Mouse (Mus musculus) hindbrain, embryonic 14.5 days (tissue): ENCODE measurements around the gene Ift52. TPM values are rescaled to one million over a fixed set of nuclear protein-coding genes. Genes with fewer than 3 reads are reported as not detected.

Experiments used
- ATAC-seq: fragments of 200-750 bp; cut with Nextera tagmentation; 2 replicates; pipeline ENCODE4 v1.8.0; 2017; ENCODE audit warnings: moderate number of reproducible peaks, mild to moderate bottlenecking, moderate TSS enrichment, moderate library complexity; ENCODE audit not compliant: low FRiP score
- DNase-seq: peaks from one replicate; pipeline ENCODE4 v3.0.0-alpha.2; 2015; ENCODE audit warnings: low spot score
- H3K27ac ChIP-seq: fragments of 300-500 bp; sonication (generic); 2 replicates; pipeline ENCODE4 v1.5.1; 2014; ENCODE audit warnings: mild to moderate bottlenecking, moderate library complexity
- H3K27me3 ChIP-seq: fragments of 300-500 bp; sonication (generic); 2 replicates; pipeline ENCODE4 v1.6.1; 2014; ENCODE audit warnings: mild to moderate bottlenecking, low read length, mixed read lengths; ENCODE audit not compliant: control insufficient read depth, insufficient read depth
- H3K36me3 ChIP-seq: fragments of 300-500 bp; sonication (generic); replicated peaks from 2 replicates; pipeline ENCODE4 v1.6.1; 2014; ENCODE audit not compliant: control insufficient read depth, insufficient read depth
- H3K4me1 ChIP-seq: fragments of 300-500 bp; sonication (generic); replicated peaks from 2 replicates; pipeline ENCODE4 v1.6.1; 2014; ENCODE audit warnings: antibody characterized with exemption, low read length, mixed read lengths; ENCODE audit not compliant: control insufficient read depth, insufficient read depth
- H3K4me2 ChIP-seq: fragments of 300-500 bp; sonication (generic); replicated peaks from 2 replicates; pipeline ENCODE4 v1.6.1; 2014; ENCODE audit warnings: mild to moderate bottlenecking, moderate library complexity
- H3K4me3 ChIP-seq: fragments of 300-500 bp; sonication (generic); replicated peaks from 2 replicates; pipeline ENCODE4 v1.5.1; 2014; ENCODE audit warnings: mild to moderate bottlenecking, low read length
- H3K9ac ChIP-seq: fragments of 300-500 bp; sonication (generic); 2 replicates; pipeline ENCODE4 v1.6.1; 2014
- H3K9me3 ChIP-seq: fragments of 300-500 bp; sonication (generic); 2 replicates; pipeline ENCODE4 v1.6.1; 2016; ENCODE audit warnings: low read length; ENCODE audit not compliant: control insufficient read depth
- WGBS: fragments of 180-500 bp; shearing (Covaris S2); extraction: QIAGEN DNeasy Blood & Tissue Kit; methylation state at CpG from one replicate; pipeline ENCODE4 v1.1.7; 2014; 5-methylcytosine and 5-hydroxymethylcytosine counted together
- polyA plus RNA-seq: library from polyadenylated mRNA; unstranded; fragments of >200 nt; fragmentation: Nextera tagmentation; extraction: Ambion mirVana; gene quantifications from 2 replicates; pipeline ENCODE4 v1.2.1, GENCODE M21; 2014

Gene Ift52
- polyA plus RNA-seq, 1 experiment from 2014 or later = 38.2 TPM

DNA sequence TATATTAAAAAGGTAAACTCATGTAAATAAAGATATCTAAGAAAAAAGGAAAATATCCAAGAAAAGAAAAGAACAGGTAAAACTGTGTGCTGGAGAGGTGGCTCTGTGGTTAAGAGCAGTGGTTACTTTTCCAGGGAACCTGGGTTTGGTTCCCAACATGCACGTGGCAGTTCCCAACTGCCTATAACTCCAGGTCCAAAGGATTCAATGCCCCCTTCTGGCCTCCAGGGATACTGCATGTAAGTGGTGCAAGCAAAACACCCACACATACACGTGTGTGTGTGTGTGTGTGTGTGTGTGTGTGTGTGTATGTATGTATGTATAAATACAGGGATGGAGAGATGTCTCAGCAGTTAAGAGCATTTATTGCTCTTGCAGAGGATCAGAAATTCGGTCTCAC, 17.4 kb upstream of the Ift52 start:
- Histone ChIP-seq H3K9me3 (no peaks in the 10 kb centered on the region), H3K36me3 (no peaks in the 10 kb centered on the region), H3K9ac (no peak overlapping the region), H3K4me1 (no peaks in the 10 kb centered on the region), H3K4me3 (no peak overlapping the region), H3K27me3 (no peaks in the 10 kb centered on the region), H3K27ac (no peak overlapping the region), H3K4me2 (no peak overlapping the region)
- no peak for ATAC-seq
- no peak for DNase-seq
- WGBS = 29% methylated on average over 3 of the region's 3 CpGs

DNA sequence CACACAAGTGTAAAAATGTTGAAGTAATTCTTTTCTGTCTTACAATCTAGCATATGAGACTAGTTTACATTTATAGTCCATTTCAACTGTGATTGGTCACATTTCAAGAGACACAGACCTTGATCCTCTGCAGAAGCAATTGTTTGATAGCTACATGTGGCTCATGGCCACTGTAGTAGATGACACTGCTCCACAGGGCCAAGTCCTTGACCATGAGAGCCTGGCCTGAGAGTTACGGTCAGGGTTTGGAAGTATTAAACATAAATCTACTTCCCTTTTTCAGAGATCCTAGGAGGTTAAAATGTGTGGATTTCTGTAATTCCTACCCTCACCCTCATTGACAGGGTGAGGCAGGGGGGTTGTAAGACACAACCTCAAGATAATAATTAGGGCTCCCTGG, 16.1 kb upstream of the Ift52 start:
- H3K4me3 ChIP-seq = no peak overlapping the region
- DNase-seq = no peak

DNA sequence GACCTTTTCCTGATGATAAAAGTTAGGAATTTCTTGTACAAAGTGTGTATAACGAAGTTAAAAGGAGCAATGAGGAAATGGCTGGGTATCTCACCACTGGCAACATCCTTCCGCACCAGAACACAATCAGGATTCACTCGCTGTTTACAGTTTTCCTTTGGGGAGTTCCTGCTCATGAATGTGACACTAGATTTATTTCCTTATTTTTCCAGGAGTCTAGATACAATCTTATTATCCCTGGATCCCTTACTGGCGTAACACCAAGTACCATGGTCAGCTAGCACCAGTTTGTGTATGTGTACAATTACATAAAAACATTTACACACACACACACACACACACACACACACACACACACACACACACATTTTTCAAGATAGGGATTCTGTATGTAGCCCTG, 9.9 kb upstream of the Ift52 start:
- 82% methylated on average over 4 of the region's 4 CpGs for WGBS
- Histone ChIP-seq H3K4me3 (no peak overlapping the region), H3K36me3 (no peaks in the 10 kb centered on the region), H3K9me3 (no peaks in the 10 kb centered on the region), H3K9ac (no peak overlapping the region), H3K4me2 (no peak overlapping the region), H3K4me1 (no peaks in the 10 kb centered on the region), H3K27ac (no peak overlapping the region), H3K27me3 (no peaks in the 10 kb centered on the region)
- ATAC-seq (no peak), DNase-seq (no peak)

More for the DNA sequence above, 16.1 kb upstream of the Ift52 start:
- no peak overlapping the region for H3K4me2 ChIP-seq
- 100% methylated on average over 1 of the region's 1 CpGs for WGBS
- ATAC-seq = no peak
- H3K27ac ChIP-seq = no peak overlapping the region
- no peaks in the 10 kb centered on the region for H3K36me3 ChIP-seq
- no peaks in the 10 kb centered on the region for H3K9me3 ChIP-seq
- no peaks in the 10 kb centered on the region for H3K27me3 ChIP-seq
- H3K4me1 ChIP-seq = no peaks in the 10 kb centered on the region
- no peak overlapping the region for H3K9ac ChIP-seq

DNA sequence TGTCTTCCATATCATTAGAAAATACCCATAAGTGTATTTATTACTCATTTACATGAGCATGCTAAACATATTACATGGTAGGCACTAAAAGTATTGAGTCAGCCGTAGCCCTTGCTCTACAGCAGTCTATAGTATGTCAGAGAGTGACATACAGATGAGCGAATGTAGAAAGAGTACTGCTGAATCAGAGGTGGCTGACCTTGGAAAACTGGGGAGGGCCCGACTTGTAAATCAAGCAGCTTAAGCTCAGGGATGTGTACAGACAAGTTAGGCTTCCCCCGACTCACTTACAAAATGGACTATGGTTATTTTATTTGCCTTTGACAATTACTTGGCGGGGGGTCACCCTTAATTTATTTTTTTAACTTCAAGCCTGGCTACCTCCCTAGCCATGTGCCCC, 14.1 kb downstream of the Ift52 start:
- DNase-seq (no peak), ATAC-seq (no peak)
- Histone ChIP-seq H3K4me2 (no peak overlapping the region), H3K4me3 (no peak overlapping the region), H3K9ac (no peak overlapping the region), H3K36me3 (peaks cover 99% of the 10 kb centered on the region), H3K9me3 (no peaks in the 10 kb centered on the region), H3K27me3 (no peaks in the 10 kb centered on the region), H3K27ac (no peak overlapping the region), H3K4me1 (no peaks in the 10 kb centered on the region)
- WGBS = 90% methylated on average over 5 of the region's 5 CpGs

DNA sequence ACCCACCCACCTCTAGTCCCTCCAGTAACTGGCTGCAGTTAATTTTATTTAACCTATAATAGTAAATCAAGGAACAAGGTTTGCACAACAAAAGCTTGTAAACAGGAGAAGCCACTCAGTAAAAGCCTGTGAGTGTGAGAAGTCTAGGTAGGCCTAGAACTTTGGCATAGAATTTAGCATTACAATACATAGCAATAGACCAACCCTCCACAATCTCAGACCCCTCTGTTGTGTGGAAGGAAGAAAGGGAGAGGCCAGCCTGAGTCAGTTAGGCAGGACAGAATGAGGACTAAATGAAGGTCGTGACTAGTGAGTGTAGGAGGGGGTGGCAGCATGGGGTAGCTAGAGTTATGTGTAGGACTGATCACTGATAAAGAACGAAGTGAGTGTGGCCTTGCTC, 14.6 kb downstream of the Ift52 start:
- Histone ChIP-seq H3K4me3 (no peak overlapping the region), H3K4me1 (no peaks in the 10 kb centered on the region), H3K4me2 (no peak overlapping the region), H3K9me3 (no peaks in the 10 kb centered on the region), H3K27me3 (no peaks in the 10 kb centered on the region), H3K36me3 (peaks cover 99% of the 10 kb centered on the region), H3K27ac (no peak overlapping the region), H3K9ac (no peak overlapping the region)
- ATAC-seq (no peak), DNase-seq (no peak)
- 83% methylated on average over 2 of the region's 2 CpGs for WGBS

DNA sequence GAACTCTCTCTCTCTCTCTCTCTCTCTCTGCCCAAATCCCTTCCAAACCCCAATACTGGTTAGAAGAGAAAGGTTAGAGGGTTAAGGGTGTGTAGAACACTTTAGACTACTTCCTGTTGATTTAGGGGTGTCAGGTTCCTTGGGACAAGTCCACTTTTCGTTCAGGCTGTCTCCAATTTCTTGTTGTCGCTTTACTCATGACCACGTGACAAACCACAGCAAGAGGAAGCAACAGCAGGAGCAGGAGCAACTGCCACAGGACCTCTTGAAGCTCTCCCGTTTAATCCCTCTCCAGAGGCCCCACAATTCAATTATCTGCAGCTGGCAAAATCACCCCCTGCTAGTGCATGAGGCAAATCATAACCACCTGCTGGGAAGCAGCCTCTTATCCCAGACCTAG, 15.5 kb downstream of the Ift52 start:
- Histone ChIP-seq H3K4me3 (no peak overlapping the region), H3K9me3 (no peaks in the 10 kb centered on the region), H3K36me3 (peaks cover 99% of the 10 kb centered on the region), H3K27me3 (no peaks in the 10 kb centered on the region), H3K4me2 (no peak overlapping the region), H3K4me1 (no peaks in the 10 kb centered on the region), H3K9ac (no peak overlapping the region), H3K27ac (no peak overlapping the region)
- DNase-seq = no peak
- ATAC-seq = no peak
- WGBS = 61% methylated on average over 4 of the region's 4 CpGs

DNA sequence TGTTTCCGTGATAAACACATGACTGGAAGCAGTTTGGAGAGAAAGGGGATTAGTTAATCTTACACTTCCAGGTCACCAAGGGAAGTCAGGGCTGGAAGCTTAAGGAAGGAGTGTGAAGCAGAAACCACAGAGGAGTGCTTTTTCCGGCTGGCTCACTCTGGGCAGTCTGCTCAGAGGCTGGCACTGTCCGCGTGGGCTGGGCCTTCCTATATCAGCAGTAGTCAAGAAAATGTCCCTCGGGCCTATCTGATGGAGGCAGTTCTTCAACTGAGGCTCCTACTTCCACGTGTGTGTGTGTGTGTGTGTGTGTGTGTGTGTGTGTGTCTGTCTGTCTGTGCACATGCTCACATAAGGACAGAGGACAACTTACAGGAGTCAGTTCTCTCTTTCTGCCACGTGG, 22.8 kb downstream of the Ift52 start:
- DNase-seq = no peak
- no peak for ATAC-seq
- Histone ChIP-seq H3K4me1 (no peaks in the 10 kb centered on the region), H3K36me3 (peaks cover 92% of the 10 kb centered on the region), H3K27me3 (no peaks in the 10 kb centered on the region), H3K4me2 (no peak overlapping the region), H3K9ac (no peak overlapping the region), H3K9me3 (no peaks in the 10 kb centered on the region), H3K4me3 (no peak overlapping the region), H3K27ac (no peak overlapping the region)
- WGBS = 89% methylated on average over 7 of the region's 7 CpGs

DNA sequence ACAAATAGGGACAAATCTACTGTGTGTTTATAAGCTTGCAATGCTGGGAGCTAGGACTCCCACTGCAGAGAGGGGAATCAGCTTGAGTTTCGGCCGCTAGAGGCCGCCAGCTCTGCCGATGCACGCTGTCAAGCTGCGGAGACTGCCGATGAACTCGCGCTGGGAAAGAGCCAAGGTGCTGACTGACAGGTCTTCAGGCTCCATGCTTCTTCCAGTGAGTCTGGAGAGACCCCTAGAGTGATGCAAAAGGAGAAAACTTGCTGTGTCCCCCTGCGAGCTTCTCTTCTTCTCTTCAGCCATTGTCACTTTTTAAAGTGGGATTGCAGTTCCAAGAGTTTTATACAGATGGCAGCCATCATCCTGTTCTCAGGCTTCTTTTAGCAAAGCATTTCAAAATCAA, 31.0 kb downstream of the Ift52 start:
- peaks cover 43% of the 10 kb centered on the region for H3K36me3 ChIP-seq
- peak; percentile 62; the same call in 1 of the 2 replicates for ATAC-seq
- H3K9ac ChIP-seq = no peak overlapping the region
- H3K9me3 ChIP-seq = no peaks in the 10 kb centered on the region
- H3K27ac ChIP-seq = no peak overlapping the region
- H3K27me3 ChIP-seq = no peaks in the 10 kb centered on the region
- no peak overlapping the region for H3K4me3 ChIP-seq
- peak overlapping the region; percentile 53 for H3K4me2 ChIP-seq
- 5% methylated on average over 10 of the region's 10 CpGs for WGBS
- no peaks in the 10 kb centered on the region for H3K4me1 ChIP-seq
- peak; percentile 89 for DNase-seq

DNA sequence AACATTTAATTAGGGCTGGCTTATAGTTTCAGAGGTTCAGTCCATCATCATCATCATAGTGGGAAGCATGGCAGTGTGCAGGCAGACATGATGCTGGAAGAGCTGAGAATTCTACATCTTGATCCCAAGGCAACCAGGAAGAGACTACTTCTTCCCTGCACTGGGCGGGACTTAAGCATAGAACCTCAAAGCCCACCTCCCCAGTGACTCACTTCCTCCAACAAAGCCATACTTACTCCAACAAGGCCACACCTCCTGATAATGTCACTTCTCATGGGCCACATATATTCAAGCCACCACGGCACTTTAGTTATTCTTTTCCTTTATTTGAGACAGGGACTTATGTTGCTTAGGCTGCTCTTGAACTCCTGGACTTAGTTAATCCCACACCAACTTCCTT, 32.0 kb downstream of the Ift52 start:
- no peak overlapping the region for H3K9ac ChIP-seq
- no peak overlapping the region for H3K27ac ChIP-seq
- 0 out of 2 replicates have a peak, but pooled peaks cover 4% of the 10 kb centered on the region for H3K4me1 ChIP-seq
- H3K27me3 ChIP-seq = no peaks in the 10 kb centered on the region
- 91% methylated on average over 2 of the region's 2 CpGs for WGBS
- H3K36me3 ChIP-seq = peaks cover 33% of the 10 kb centered on the region
- no peaks in the 10 kb centered on the region for H3K9me3 ChIP-seq
- H3K4me2 ChIP-seq = no peak overlapping the region
- DNase-seq = no peak
- H3K4me3 ChIP-seq = no peak overlapping the region
- no peak for ATAC-seq

DNA sequence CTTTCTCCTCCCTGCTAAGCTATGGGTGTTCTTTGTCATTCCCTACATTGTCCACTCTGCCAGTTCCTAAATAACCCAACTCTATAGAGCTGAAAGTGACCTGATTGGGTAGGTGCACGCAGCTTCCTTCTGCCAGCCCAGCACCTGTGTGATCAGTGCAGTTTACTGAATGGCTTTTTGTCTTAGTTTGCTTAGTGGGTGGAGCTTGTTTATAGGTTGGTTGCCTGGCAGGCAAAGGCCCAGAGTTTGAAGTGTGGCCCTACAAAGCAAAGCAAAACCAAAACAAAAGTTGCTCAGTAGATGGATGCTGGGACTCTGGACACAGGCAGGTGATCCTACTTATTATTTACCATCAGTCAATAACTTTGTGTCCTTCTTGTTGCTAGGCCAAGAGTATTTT, 34.5 kb downstream of the Ift52 start:
- Histone ChIP-seq H3K9ac (no peak overlapping the region), H3K27ac (no peak overlapping the region), H3K4me1 (peaks cover 13% of the 10 kb centered on the region; the same call in 1 of the 2 replicates), H3K4me3 (no peak overlapping the region), H3K27me3 (peaks cover 11% of the 10 kb centered on the region; the same call in 1 of the 2 replicates), H3K9me3 (no peaks in the 10 kb centered on the region), H3K4me2 (no peak overlapping the region), H3K36me3 (peaks cover 8% of the 10 kb centered on the region)
- DNase-seq = no peak
- no peak for ATAC-seq
- 71% methylated on average over 1 of the region's 1 CpGs for WGBS
